Mouse (Mus musculus) layer of hippocampus, adult 8-10 months (tissue): ENCODE measurements around the gene Isx. TPM values are rescaled to one million over a fixed set of nuclear protein-coding genes. Genes with fewer than 3 reads are reported as not detected.

Source experiments
- DNase-seq, 2 experiments: peaks; one replicate each; pipeline ENCODE4 v3.0.0; 2022; ENCODE audit warnings: low spot score in 2 of 2
- total RNA-seq, 4 experiments: library from RNA; stranded (reverse); gene quantifications; 2 replicates each; pipeline ENCODE4 v1.2.4; 2022

Gene Isx
- total RNA-seq = under 1 TPM in 1 of 4 experiments, not detected in 3; 0.26 TPM

DNA sequence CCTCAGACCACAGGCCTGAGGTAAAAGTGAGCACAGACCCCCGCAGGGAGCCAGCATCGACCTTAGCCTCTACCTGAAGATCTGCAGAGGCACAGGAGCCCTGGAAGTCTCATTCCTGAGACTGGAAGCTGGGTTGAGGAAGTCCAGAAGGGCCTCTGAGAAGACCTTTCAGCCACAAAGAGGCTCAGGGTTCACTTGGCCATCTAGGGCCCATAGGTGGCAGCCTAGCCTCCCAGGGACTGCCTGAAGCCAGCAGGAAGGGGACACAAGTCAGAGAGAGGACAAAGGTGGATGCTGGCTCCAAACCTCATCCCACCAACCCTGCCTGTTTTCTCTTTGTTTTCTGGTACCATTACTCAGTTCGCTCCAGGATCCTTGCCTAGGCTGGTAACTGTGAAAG is at the start of gene Isx:
Gene Isx (plus strand): TSS at position 234 of the 400 bp plus-strand sequence.
- no peak for DNase-seq

DNA sequence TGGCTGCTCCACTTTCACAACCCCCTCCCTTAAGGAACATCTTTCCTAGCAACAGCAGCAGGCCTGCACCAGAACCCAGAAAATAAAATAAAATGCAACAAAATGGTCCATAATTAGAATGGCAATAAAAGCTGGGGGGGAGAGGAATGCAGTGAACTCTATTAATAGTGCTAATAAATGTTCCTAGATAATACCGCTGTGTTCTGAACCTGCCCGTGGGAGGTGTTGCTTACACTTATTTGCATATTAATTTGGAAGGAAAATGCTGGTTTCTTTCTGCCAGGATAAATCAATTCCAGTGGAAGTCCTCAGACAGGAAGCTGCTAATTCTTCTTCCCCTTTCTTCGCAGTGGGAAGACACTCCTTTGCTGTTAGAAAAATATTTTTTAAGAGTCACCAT is 45.3 kb upstream of the Isx start:
- DNase-seq = no peak

- DNase-seq = no peak
Measured at GRCm38 (mm10) chr8:74831322-74831721, 41.7 kb upstream of the Isx start.

GRCm38 (mm10) chr8:74834246-74834645 is 38.7 kb upstream of the Isx start:
- DNase-seq = no peak

DNA sequence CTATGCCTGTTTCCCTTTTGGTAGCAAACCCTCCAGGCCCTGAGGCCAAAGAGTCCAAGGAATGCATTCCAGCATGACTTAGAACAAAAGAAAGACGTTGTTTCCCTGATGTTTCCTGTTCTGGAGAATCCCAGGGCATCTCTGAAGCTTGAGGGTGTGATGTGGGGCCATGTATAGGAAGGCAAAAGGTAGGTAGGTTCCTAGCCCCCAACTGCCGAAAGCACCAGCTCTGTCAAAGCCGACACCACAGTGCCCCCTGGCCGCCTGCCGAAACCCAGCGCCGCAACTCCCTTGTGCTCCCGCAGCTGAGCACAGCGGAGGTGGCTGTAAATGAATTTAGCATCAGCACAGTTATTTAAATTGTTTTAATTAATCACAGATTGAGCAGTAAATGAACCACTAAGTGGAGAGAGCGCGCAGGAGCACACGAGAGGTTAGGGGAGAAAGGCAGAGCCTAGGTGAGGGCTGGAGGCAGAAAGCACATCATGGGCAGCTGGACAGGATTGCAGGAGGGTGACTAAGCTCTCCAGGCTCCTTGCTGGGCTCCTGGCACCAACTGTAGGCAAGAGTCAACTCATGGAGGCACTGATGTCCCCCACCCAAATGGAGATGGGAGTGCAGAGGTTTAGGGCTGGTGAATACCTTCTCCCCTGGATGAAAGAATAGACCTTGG is 25.5 kb upstream of the Isx start:
- peak in 1 of 2 experiments; percentile 21 for DNase-seq

DNA sequence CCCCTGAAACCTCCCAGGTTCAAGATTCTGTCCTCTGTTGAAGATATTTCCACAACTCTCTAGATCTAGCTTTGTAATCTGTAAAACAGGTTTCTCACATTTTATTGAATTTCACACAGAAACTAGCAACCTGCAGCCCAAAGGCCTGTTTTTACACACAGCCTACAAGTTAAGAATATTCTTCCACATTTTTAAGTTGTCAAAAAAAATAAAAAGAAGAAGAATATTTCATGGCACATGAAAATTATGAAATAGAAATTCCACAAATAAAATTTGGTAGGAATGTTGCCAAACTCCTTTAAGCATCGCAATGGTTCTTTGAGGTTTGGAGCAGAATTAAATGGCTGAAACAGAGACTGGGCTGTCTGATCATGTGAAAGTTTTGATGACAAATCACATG is 24.3 kb upstream of the Isx start:
- no peak for DNase-seq

DNA sequence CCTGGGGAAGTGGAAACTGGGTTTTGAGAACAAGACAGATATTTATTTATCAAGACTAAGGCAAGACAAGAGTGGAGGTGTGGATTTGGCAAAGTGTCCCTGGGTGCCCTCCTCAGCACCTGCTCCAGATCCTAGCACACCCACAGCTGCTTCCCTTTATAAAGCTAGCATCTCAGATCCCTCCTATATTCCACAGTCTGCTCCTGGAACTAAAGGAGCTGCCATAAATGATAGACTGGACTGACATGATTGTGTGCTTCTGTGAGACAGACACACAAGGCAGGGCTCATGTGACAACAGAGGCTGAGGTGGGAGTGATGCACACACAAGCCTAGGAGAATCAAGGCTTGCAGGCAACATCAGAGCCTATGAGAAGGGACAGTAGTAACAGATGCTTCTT is 22.0 kb upstream of the Isx start:
- no peak for DNase-seq

DNA sequence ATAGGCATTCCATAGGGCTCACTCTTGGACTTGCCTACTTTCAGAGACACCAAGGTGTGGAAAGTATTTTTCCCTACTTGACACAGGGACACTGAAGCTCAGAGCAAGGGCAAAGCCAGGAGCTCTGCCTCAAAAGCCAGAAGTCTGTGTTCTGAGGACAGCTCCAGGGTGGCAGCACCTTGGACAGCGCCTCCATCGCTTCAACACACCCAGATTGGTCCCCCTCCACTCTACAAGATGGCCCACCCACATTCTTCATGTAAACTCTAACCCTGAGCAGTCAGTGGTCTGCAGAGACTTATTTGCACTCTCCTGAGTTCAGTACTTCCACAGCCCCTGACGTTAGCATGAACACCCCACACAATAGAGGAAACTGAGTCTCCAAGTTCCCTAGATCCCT is 21.1 kb upstream of the Isx start:
- DNase-seq = no peak

GRCm38 (mm10) chr8:74853488-74853887 is 19.5 kb upstream of the Isx start:
- peak in 1 of 2 experiments; percentile 65 for DNase-seq

- DNase-seq = no peak
Measured at GRCm38 (mm10) chr8:74854786-74855185, 18.2 kb upstream of the Isx start.

DNA sequence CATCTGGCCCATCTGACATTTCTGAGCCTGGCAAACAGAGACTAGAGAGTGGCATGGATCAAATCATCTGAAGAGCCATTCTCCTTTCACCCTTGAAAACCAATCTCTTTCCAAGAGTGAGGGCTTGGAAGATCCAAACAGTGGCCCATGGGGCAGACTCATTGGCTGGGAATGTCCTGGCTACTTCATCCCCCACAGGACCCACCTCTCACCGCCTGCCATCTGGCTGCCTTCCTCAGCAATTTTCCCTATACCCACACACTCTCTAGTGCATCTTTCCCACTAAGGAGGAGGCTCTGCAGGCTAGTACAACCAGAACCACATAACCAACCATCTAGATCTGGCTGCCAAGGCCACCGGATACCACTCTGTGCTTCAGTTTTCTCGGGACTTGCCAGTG is 17.6 kb upstream of the Isx start:
- DNase-seq = no peak

DNA sequence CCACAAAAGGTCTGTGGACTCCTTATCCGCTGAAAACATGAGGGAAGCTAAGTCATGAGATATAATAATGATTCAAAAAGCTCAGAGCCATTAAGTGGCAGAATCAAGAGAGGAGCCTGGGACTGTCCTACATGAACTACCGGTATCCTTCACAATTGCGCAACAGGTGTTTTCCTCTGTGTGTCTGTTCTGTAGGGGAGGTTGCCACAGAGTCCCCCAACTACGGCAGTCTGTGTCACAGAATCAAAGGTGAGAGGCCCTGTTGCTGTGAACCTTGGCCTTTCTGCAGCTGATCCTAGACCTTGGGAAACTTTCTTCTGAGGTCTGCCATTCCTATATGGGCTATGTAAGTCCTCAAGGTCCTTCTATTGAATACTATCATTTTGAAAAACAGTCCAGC is 13.7 kb upstream of the Isx start:
- DNase-seq = no peak

- DNase-seq = no peak
Measured at GRCm38 (mm10) chr8:74860449-74860848, 12.5 kb upstream of the Isx start.

DNA sequence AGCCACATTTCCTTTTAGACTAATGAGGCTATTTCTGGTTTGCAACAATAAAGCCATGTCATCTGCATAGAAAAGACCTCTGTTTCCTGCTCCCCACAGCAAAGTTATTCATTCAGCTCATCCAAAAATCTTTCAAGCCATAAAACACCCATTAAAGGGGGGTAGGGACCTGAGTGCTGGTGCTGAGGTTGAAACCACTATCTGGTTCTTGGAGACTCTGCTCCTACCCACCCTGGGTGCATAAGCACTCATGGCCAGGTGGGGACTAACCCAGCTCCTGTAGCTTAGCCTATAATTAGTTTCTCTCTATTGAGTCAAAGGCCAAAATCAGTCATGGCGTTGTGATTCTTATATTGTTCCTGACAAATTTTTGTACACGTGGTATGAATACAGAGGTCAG is 10.4 kb upstream of the Isx start:
- no peak for DNase-seq

- DNase-seq = no peak
Measured at GRCm38 (mm10) chr8:74870346-74870949, 2.5 kb upstream of the Isx start.

GRCm38 (mm10) chr8:74871686-74872085 is 1.3 kb upstream of the Isx start:
- DNase-seq = no peak

DNA sequence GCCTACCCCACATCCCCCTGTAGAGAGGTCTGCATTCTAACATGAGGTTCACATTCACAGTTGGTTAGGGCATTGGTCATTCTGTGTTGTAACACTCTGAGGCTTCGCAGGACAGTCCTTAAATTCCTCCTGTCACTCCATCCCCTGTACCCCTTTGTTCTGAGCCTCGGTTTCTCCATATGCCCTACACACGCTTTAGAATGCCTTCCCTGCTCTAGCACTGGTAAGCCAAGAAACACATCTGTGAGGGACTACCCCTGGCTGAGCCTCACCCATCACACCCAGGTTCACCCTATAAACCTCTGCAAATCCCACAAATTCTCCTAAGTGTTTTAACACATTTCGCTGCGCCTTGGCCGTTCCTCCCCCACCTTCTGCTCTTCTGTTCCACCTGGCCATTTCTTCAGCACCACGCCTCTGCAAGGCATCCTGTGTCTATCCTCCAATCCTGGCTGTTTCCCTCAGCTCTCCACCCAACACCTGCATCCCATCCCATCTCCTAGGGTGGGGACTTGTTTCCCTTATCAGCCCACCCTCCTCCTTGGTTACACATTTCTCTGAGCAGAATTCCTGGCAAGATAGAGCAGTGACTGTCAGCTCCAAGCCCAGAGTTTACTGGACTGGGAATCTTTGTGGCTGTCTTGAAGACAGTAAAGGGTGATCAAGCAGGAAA is 686 bp upstream of the Isx start:
- DNase-seq = no peak

- DNase-seq = no peak
Measured at GRCm38 (mm10) chr8:74874565-74874964, 1.6 kb downstream of the Isx start.

DNA sequence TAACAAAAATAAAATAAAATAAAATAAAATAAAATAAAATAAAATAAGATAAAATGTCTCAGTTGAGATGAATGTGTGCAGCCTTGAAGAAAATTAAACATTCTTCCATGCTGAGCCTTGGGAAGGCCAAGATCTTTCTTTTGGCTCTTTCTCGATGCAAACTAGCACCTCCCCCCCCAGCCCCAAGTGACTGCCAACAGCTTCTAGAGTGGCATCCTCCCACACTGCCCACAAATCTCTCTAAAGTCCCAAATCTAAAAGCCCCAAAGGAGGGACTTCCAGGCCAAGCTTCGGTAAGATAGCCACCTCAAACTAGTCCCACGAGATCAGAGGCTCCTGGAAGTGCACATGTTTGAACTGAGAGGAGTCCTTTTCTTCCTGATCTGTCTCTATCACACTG is 5.7 kb downstream of the Isx start:
- no peak for DNase-seq

GRCm38 (mm10) chr8:74888763-74889162 is 15.8 kb downstream of the Isx start:
- peak; percentile 42 to 48 for DNase-seq

DNA sequence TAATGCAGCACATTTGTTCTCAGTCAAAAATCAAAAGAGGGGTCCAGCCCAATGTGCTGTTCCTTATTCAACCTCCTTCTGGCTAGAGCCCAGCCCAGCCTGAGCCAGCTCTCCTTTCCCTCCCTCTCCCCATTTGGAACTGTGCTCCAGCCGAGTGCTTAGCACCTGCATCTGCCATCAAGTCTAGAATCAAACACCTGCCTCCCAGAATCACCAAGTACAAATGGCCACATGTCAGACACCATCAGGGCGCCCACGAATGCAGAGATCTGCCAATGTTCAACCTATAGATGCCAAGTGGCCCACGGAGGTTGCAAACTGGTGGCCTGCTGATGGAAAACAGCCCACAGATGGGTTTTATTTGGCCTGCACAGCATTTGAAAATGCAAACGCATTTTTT is 18.1 kb downstream of the Isx start:
- DNase-seq = peak; percentile 54 to 57

DNA sequence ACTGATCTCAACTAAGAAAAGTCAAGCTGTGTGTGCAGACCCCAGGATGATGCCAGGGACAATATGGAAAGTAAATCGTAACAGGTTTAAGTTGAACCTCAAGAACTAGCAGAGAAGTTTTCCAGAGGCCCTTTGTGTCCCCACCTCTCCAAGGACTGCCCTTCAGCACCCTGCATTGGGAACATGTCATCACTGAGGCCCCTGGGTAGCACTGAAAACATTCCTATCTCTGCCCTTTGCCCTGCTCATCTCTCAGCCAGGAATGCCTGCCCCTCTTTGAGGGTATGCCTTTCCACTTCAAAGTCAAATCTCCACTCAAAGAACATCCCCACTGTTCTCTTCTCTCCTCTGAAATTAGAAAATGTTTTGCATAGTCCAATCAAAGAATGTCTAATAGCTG is 23.3 kb downstream of the Isx start:
- DNase-seq = no peak

DNA sequence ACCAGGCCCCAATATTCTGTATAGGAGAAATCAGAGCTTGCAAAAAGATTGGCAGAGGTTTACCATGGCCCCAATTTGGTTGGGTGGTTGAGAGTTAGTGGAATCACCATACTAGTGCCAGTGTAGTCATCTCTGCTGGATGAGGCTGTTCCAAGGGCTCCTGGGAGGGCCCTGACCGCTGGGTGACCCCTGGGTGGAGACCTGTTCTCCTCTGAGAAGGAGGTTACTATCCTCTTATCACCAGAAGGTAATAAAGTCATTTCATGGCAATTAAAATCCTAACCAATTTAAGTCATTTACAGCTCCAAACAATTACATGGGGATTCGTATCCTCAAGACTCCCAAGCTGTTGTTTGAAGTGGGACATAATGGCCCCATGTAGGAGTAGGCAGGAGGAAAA is 24.3 kb downstream of the Isx start:
- DNase-seq = no peak
